Mouse (Mus musculus): ENCODE results near the gene Mas1.

DNA sequence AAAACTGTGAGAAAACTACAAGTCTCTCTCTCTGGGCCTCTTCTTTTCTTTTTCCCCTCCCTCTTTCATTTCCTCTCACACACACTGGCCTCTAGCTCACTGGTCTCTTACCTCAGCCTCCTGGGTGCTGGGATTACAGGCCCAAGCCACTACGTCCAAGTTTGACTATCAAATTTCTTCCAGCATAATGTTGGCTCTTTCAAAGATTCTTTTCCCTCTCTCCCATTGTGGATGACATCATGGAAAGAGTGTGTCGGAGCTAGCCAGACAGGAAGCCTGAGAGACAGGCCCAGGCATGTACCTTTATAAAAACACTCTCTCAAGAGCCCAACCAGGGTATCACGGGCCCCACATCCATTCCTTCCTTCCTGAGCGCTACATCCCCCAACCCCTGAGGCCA lies 76.5 kb downstream of the Mas1 start:
- TF ChIP-seq CTCF (IDR thresholded peaks at IDR 0.05; ENCODE audit: control insufficient read depth, insufficient read depth, low read length) (no peak), POLR2A (IDR thresholded peaks at IDR 0.05; ENCODE audit: borderline replicate concordance, control insufficient read depth, low read depth, low read length) (no peak)
